Mouse (Mus musculus) layer of hippocampus, adult 8-10 months (tissue): ENCODE results near the gene Dusp11. TPM values are rescaled to one million over a fixed set of nuclear protein-coding genes. Genes with fewer than 3 reads are reported as not detected.
"Not testable (repeated sequence)": the region's sequence is repeated elsewhere in the genome, so short reads cannot be mapped to it uniquely, and the experiment has no call there.

Experiments
- DNase-seq, 2 experiments: peaks; one replicate each; pipeline ENCODE4 v3.0.0; 2022; ENCODE audit warnings: low spot score in 2 of 2
- total RNA-seq, 4 experiments: library from RNA; stranded (reverse); gene quantifications; 2 replicates each; pipeline ENCODE4 v1.2.4; 2022

The Dusp11 gene
- total RNA-seq, 4 experiments from 2014 or later: 67.2 to 128 (median 86.1) TPM

DNA sequence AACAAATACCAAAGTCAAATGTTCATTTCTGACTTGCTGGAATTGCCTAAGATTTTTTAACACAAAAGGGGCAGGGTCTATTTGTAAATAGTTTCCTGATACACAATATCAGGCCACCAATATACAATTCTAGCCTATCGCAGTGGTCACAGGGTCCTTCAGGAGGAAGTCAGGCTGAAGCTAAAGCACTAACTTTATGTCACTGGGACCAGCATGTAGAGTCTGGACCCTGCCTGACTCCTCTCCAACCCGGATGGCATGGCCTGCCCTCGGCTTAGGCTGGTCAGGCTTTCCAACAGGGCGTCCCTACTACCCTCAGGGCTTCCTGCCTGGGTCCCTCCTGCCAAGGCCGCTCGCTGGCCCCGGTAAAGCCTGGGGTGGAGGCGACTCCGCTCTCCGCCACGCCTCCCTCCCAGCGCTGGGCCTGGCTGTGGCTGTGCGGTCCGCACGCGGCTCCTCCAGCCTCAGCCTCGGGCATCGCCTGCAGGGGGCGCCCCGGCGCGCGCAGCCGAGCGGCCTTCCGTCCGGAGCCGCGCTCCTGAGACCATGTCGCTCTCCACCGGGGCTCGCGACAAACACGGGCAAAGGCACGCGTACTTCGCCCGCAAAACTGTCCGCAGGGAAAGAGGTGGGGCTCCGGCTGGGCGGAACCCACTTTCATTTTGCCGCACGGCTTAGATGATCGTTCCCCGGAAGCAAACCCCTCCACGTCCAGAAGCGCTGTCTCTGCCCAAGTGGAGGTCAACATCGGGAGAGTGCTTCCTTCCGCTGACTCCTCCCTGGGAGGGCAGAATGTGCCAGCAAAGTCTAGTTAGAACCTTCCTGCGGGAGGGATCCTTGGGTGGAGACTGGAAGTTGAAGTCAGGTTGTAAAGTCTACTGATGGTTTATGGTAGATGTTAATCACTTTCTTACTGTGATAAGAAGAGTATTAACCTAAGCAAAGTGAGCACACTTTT, 24.7 kb downstream of the Dusp11 start:
- peak; percentile 72 to 73 for DNase-seq

DNA sequence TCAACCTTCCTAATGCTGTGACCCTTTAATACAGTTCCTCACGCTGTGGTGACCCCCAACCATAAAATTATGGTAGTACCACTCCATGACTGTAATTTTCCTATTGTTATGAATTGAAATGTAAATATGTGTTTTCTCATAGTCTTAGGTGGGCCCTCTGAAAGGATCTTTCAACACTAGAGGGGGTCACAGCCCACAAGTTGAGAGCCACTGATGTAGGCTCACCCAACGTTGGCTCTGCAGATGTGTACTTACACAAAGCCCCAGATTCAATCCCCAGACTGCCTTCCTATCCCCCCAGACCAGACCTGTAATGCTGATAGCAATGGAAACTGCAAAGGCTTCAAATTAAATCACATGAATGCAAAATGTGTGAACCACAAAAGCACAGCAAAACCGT, 25.8 kb downstream of the Dusp11 start:
- no peak for DNase-seq

DNA sequence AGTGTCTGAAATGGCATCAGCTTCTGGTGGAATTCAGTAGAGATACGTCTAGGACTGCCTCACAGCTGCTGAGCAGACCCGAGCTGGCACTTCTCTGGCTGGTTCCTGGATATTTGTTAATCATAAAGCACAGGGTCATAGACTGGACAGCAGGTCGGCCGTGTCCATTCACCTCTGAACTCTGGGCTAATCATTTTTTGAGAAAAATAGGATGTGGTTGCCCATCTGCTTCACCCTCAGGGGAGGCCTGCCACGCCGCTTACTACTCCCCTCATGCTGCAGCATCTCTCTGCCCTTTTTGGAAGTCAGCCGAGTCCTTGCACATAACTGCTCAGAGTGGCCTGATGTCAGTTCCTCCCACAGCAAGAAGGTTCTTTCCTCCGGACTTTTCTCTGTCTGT, 27.4 kb downstream of the Dusp11 start:
- DNase-seq: no peak

DNA sequence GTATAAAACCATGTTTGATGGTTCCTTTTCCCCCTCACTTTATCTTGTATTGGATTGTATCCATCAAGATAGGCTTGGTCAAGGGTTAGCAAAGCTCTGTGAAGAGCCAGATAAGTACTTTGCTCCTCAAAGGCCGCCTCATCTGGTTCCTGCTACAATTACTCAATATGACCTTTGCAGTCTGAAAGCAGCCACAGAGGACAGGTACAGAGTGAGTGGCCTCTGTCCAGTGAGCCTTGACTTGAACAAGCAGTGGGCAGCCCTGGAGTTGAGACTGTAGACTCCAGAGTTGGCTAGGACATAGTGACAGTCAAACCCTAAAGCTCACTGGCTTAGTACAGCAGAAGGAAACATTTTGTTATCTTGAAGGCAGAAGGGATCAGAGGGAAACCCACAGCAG, 32.2 kb downstream of the Dusp11 start:
- no peak for DNase-seq

DNA sequence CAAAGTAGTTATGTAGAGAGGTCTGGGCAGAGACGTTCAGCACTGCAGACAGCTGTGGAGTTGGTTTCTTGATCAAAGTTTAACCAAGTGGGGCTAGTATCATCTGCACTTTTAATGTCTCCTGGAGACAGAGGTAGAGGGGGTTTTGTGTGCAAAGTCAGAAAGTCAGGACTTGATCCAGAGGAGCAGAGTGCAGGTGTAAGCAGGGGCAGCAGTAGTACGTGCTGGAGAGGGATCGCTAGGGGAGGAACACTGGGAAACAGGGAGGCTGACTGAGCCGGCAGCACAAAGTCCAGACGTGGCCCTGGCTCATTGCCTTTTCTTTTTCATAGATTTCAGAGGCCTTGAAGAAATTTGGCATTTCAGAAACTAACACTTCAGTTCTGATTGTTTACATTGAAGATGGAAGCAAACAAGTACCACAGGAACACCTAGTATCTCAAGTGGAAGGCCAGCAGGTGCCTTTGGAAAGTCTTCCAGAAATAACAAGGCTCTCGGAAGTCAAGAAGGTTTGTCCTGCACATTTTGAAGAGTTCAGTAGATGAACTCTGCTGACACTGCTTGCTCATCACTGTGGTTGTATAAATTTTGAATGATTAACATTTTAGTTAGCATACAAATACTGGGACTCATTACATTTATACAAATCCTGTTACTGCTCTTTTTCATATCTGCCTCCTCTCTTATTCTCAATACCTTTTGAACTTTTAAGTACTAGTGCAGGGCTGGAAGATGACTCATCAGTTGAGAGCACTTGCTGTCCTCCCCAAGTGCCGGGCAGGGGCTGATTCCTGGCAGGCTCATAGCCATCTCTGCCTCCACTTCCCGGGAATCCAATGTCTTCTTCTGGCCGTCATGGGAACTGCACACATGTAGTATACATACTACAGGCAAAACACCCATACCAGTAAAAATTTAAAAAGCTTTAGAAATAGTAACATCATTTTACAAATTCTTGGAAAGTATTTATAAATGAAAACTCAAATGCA, 33.7 kb downstream of the Dusp11 start:
- no peak for DNase-seq

DNA sequence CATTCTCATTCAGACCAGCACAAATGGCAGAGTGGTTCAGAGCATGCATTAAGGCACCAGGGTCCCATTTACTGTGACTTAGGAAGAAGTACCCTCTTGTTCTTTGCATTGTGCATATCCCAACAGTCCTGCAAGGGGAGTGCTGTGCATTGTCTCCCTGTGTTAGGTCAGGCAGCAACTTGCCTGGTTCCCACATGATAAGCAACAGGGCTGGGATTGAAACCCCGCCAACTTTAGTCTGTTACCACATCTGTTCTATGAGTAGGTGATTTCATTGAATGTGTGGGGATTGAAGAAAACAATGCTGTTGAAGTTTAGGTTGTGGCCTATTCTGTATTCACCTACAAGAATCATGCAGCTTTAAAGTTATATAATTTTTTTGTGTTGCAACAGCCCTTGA, 34.8 kb downstream of the Dusp11 start:
- no peak for DNase-seq

DNA sequence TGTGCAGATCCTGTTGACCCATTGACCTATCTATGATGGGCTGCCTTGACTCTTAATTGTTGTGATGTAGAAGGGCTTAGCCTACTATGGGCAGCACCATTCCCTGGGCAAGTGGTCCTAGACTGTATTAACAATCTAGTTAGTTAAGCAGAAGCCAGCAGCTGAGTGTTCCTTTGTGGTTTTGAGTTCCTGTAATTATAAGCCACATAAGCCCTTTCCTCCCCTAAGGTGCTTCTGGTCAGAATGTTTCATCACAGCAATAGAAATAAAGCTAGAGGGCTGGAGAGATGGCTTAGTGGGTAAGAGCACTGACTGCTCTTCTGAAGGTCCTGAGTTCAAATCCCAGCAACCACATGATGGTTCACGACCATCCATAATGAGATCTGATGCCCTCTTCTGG, 37.8 kb downstream of the Dusp11 start:
- no peak for DNase-seq

DNA sequence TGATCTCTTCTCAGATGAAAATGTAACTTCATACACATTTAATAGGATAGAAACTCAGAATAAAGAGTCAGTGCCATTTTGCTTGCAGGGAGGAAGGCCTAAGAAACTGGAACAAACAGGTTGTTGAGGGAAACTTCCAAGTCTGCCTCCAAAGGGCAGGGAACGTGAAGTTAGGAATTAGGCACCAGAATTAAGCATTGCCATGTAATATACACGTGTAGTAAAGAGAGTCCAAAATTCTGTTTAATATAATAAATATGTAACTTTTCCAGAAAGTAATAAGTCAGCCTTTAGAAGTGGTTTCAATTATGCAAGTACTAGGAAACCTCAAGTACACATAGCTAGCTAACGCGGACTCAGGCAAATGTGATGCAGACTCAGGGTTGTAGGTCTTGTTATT, 42.1 kb downstream of the Dusp11 start:
- DNase-seq: no peak

DNA sequence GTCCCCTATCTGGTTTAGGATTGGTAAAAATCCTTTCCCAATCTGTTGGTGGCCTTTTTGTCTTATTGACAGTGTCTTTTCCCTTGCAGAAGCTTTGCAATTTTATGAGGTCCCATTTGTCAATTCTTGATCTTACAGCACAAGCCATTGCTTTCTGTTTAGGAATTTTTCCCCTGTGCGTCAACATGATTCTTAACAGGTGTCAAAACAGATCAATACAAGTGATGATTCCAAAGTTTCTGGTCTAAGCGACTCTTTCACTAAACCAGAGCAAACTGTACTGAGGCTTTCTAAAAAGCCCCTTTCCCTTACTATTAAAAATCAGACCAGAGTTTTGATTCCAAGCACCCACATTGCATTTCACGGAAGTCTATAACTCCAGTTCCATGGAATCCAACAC, 43.1 kb downstream of the Dusp11 start:
- DNase-seq: not testable (repeated sequence)

DNA sequence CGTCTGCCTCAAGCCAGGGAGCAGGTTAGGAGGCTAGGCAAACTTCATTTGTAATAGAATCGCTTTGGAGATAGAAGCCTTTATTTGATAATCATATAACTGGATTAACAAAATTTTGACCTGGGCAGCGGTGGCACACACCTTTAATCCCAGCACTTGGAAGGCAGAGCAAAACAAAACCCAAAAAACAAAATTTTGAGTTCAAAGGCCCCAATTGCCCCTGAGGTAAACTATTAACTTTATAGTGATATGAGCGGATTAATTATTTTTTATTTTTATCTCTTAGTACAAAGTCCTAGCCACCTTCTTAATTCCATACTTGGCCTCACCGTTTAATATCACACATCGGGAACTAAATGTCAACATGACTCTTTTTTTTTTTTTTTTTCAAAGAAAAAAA, 44.9 kb downstream of the Dusp11 start:
- DNase-seq: no peak

DNA sequence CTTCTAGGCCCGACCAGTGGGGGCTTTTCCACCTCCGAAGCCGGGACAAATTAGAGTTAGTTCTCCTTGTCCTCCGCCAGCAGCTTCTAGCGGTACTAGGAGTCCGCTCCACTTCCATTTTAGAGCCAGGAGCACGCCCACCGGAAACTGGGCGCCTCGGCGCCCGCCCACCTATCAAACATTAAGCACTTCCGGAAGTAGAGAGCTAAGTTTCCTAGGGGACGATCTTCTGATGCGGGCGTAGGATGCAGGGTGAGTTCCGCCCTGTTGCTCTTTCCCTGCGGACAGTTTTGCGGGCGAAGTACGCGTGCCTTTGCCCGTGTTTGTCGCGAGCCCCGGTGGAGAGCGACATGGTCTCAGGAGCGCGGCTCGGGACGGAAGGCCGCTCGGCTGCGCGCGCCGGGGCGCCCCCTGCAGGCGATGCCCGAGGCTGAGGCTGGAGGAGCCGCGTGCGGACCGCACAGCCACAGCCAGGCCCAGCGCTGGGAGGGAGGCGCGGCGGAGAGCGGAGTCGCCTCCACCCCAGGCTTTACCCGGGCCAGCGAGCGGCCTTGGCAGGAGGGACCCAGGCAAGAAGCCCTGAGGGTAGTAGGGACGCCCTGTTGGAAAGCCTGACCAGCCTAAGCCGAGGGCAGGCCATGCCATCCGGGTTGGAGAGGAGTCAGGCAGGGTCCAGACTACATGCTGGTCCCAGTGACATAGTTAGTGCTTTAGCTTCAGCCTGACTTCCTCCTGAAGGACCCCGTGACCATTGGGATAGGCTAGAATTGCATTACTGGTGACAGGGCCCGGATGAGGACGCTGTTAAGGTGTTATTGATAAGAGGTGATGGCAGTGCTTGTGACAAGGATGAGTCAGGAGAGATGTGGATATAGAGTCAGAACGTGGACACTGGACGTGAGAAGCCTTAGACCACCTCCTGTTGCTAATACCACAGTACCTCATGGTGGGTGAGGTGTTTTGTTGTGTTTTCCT, 45.6 kb downstream of the Dusp11 start, which contains the start of gene Nat8f1:
Gene Nat8f1 (minus strand): TSS at position 149 of the 975 bp plus-strand sequence.
- peak; percentile 88 to 91 for DNase-seq

DNA sequence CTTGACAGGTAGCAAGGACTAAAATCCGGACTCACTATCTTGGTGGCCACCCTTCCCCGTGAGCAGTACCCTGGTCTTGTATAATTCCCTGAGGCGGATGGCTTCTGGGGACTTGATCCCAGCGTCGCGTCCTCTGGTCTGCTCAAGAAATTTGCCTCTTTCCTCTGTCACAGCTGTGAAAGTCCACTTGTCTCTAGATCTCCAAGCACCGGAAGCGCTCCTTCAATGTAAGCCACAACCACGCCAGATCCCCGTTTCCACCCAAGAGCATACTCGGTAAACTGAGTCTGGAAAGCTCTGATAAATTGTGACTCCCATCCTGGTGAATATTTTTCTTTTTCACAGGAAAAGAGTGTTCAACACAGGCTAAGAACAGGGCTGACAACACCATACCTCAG, 46.3 kb downstream of the Dusp11 start:
- peak in 1 of 2 experiments; percentile 27 for DNase-seq

DNA sequence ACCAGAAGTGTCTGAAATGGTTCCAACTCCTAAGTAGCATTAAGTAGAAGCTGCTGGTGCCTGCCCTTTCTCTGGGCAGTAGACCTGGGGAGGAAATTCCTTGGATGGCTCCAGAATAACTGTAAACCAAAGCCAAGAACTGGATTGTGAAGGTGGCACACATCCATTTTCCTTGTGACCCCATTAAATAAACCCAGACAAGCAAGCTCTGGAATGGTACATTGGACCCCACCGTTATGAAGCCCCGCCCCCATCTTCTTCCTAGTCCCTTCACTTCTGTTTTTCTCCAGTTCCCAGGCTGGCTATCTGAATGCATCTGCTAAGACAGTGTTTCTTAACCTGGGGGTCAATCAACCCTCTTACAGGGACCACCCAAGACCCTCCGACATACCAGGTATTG, 49.9 kb downstream of the Dusp11 start, which contains the start of gene Tprkb:
Gene Tprkb (plus strand): TSS at position 279 of the 400 bp plus-strand sequence.
- DNase-seq: no peak

DNA sequence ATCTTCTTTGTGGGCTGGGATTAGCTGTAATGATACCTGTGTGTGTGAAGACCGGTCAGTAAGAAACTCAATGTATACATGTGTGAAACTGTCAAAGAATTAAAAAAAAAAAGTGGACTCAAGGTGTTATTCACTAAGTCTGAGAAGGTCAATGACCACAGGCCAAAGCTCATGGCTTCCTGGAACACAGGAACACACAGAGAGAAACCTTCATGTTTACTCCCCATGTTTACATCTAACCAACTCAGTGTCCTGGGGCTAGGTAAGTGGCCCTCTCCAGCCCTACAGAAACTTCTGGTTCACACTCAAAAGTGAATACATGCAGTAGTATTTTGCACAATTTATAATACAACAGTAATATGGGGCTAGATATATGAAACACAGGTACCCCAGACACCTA, 51.8 kb downstream of the Dusp11 start:
- DNase-seq: no peak

DNA sequence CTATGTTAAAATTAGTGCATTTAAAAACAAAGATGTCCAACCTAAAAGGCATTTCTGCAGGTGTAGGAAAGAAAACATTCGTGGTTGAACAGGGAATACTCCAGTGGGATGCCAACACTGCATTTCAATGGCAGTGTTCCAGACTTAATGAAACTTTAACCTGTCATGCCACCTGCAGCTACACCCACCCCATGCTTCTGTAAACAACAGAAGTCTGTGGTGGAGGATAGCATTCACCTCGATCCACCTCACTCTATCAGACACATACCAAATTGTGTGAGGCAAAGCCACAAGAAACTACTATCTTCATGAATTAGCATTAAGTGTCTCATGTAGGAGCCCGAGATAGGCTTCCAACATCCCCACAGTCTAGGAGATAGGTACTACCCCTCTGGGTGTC, 53.1 kb downstream of the Dusp11 start:
- no peak for DNase-seq

DNA sequence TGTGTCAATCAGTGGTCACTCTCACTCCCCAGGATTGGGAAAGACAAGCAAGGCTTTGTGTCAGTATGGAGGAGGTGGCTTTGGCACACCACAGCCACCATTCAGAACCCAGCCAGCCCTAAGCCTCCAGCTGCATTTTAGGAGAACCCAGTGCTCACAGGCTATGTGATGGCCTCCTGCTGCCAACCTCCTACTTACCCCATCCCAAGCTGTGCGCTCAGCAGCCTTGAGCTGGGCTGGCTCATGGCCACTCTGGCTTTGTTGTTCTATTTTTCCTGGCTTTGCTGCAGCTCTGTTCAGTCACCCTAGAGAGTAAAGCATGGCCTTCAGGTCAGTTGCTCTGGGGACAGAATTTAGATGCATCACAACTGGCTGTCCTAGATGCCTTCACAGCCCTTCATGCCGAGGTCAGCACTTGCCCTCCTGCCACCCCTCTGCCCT, 54.5 kb downstream of the Dusp11 start:
- peak; percentile 82 to 91 for DNase-seq

DNA sequence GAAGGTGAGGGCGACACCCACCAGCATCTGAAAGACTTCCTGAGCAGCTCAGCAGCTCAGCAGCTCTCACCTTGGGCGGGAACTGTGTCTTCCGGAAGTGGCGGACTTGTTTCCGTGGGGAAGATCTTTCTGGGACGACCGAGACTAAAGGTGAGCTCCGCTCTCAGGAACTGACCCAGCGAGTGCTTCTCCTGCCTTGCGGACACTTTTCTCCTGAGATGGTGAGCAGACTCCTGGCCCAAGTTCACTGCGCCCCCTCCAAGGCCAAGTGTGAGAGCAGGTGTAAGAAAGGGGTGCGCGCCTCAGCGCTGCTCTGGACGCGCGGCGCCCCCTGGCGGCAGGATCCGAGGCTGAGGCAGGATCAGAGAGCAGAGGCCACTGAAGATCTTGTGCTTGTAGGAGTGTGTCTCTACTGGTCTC, 56.8 kb downstream of the Dusp11 start, which contains the start of gene Nat8f4:
Gene Nat8f4 (minus strand): TSS at position 243 of the 420 bp plus-strand sequence.
- peak; percentile 80 to 88 for DNase-seq

DNA sequence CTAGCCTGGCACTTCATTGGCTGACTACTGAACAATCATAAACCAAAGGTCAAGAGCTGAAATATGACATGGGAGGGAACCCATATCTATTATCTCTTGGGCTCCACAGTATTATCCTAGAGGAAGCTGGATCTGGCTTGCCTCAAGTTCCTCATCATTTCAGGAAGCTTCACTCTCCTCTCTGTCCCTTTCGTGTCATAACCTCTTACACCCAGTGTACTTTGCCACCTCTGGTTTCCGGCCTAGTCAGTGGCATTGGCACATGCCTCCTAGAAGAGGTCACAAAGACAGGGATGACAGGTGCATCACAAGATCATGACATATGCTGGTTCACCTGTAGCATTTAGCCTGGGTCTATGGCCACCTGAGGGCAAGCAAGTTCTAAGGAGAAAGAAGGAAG, 59.2 kb downstream of the Dusp11 start:
- no peak for DNase-seq

DNA sequence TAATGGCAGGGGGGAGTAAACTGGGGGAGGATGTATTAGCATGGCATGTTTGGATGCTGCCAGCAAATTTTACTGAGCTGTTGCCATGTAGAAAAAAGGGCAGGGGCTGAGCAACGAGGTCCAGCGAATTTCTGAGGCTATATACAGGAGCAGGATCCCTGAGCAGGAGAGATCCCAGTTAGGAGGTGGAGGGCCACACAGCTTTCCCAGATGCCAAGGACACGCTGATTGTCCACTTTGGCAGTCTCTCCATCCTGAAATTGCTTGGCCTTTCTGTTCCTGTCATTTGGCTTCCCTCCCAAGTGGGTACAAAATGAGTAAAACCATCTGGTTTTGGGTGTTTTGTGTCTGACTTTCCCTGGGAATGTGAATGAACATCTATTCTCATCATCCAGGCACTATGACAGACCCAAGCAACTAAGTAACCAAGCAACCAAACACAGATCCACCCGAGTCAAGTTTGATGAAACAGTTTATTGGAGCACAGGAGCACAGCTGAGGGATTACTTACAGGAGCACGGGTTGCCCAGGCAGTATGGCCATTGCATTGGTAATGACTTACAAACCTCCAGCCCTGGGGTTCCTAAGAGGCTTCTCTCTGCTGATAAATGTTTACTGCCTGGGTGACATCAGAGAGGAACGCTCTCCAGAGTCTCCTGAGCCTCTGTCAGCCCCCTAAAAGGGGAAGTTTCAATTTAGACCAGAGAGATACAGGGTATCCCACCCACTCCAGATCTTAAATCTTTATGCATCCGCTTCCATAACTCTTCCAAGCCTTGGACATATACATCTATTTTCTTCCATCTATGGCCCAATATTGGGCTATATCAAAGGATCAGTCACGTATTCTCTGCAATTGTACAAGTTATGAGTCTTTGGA, 62.6 kb downstream of the Dusp11 start:
- DNase-seq: not testable (repeated sequence)
